Comparison of ENCODE assay signal across 11 mouse cellular contexts in genomic region chr14:11670847-11671246, GRCm38 (mm10).
DNase-seq lines count a peak whose midpoint lies in the region; ATAC-seq and TF ChIP-seq lines count a peak whose summit lies in the region.
"Had no signal": no experiment of that assay in that cellular context is flagged by ENCODE, and none has a peak within 500 bp of the region (broad histone marks: within the 10 kb centered on the region; RNA-seq: fewer than 3 reads in every experiment).

No protein-coding gene starts in this region.

- peak overlapping the region; percentile 20; the same call in 1 of the 2 replicates for H3K4me2 ChIP-seq in forebrain, embryonic 14.5 days (ENCODE audit: low read length)
- peak overlapping the region; percentile 29 for H3K4me2 ChIP-seq in midbrain, embryonic 13.5 days (replicated peaks)

- DNase-seq in embryo, embryonic 11 days = peak; percentile 24
- DNase-seq in embryo, embryonic 10 days (ENCODE audit: low spot score) = no peak
- DNase-seq in forebrain, embryonic 14.5 days (ENCODE audit: low spot score) = peak; percentile 44
- DNase-seq in spleen, postnatal 14 days (ENCODE audit: low spot score in 2 of 2) = no peak
- no peak for DNase-seq in urinary bladder, postnatal 10 days (ENCODE audit: low spot score)
- DNase-seq in yolk sac, embryonic 10.5 days (ENCODE audit: low spot score) = no peak
- DNase-seq: heart, adult 11 months; kidney, postnatal 25 days; liver had no signal

- H3K27me3 ChIP-seq in ES-Bruce4 (ENCODE audit: control insufficient read depth, insufficient read depth, low read length, poor library complexity, severe bottlenecking) = no peaks in the 10 kb centered on the region
- H3K27me3 ChIP-seq in forebrain, embryonic 14.5 days (replicated peaks; ENCODE audit: control insufficient read depth, insufficient read depth, low read length) = no peaks in the 10 kb centered on the region
- H3K27me3 ChIP-seq in midbrain, embryonic 13.5 days = 0 out of 2 replicates have a peak, but pooled peaks cover 8% of the 10 kb centered on the region

- H3K4me3 ChIP-seq in ES-Bruce4 (ENCODE audit: low read depth, low read length) = no peak overlapping the region
- no peak overlapping the region for H3K4me3 ChIP-seq in forebrain, embryonic 14.5 days (ENCODE audit: low read depth, low read length)
- no peak overlapping the region for H3K4me3 ChIP-seq in midbrain, embryonic 13.5 days (replicated peaks)

- H3K36me3 ChIP-seq in ES-Bruce4 (ENCODE audit: control insufficient read depth, insufficient read depth, low read length, poor library complexity, severe bottlenecking) = no peaks in the 10 kb centered on the region
- no peaks in the 10 kb centered on the region for H3K36me3 ChIP-seq in forebrain, embryonic 14.5 days (ENCODE audit: control insufficient read depth, insufficient read depth, low read length)
- H3K36me3 ChIP-seq in midbrain, embryonic 13.5 days = no peaks in the 10 kb centered on the region

- H3K9ac ChIP-seq in ES-Bruce4 (ENCODE audit: low read depth, poor library complexity, severe bottlenecking) = no peak overlapping the region
- H3K9ac ChIP-seq in forebrain, embryonic 14.5 days (ENCODE audit: low read length) = no peak overlapping the region
- 0 out of 2 replicates have a peak overlapping the region, but pooled peaks have one; percentile 28 for H3K9ac ChIP-seq in midbrain, embryonic 13.5 days (replicated peaks)

- TF ChIP-seq POLR2A in ES-Bruce4 (IDR thresholded peaks at IDR 0.05; ENCODE audit: insufficient read depth, low read length) = no peak

- H3K9me3 ChIP-seq in ES-Bruce4 (replicated peaks; ENCODE audit: control insufficient read depth, insufficient read depth, low read length, poor library complexity, severe bottlenecking) = peaks cover 3% of the 10 kb centered on the region; the same call in 1 of the 2 replicates
- H3K9me3 ChIP-seq in forebrain, embryonic 14.5 days (replicated peaks; ENCODE audit: control insufficient read depth, low read length) = no peaks in the 10 kb centered on the region
- no peaks in the 10 kb centered on the region for H3K9me3 ChIP-seq in midbrain, embryonic 13.5 days

- H3K4me1 ChIP-seq in ES-Bruce4 (ENCODE audit: control insufficient read depth, insufficient read depth, low read length) = peaks cover 5% of the 10 kb centered on the region
- H3K4me1 ChIP-seq in forebrain, embryonic 14.5 days (ENCODE audit: control insufficient read depth, insufficient read depth, low read length) = peaks cover 10% of the 10 kb centered on the region
- H3K4me1 ChIP-seq in midbrain, embryonic 13.5 days (replicated peaks) = peaks cover 48% of the 10 kb centered on the region

- TF ChIP-seq EP300 in ES-Bruce4 (IDR thresholded peaks at IDR 0.05; ENCODE audit: insufficient read depth, low read depth, low read length) = 0 out of 2 replicates have a peak, but pooled peaks have one; percentile 16

- no peak overlapping the region for H3K27ac ChIP-seq in ES-Bruce4 (ENCODE audit: insufficient read depth, low read length)
- H3K27ac ChIP-seq in forebrain, embryonic 14.5 days (ENCODE audit: low read depth, low read length) = no peak overlapping the region
- no peak overlapping the region for H3K27ac ChIP-seq in midbrain, embryonic 13.5 days

- 7% methylated on average over 6 of the region's 6 CpGs for WGBS in forebrain, embryonic 14.5 days
- 3% methylated on average over 6 of the region's 6 CpGs for WGBS in midbrain, embryonic 13.5 days

- ATAC-seq in forebrain, embryonic 14.5 days = peak; percentile 36; the same call in 1 of the 2 replicates
- peak; percentile 11; the same call in 1 of the 2 replicates for ATAC-seq in midbrain, embryonic 13.5 days

- no peak for TF ChIP-seq CTCF in ES-Bruce4 (IDR thresholded peaks at IDR 0.05; ENCODE audit: low read depth, low read length)

Comparison
In these comparisons a context has a peak if more than half of its experiments do, and no peak if none do; other contexts are left out.
1. DNase-seq: peak in embryo, embryonic 11 days (single experiment) and forebrain, embryonic 14.5 days (single experiment); none in embryo, embryonic 10 days (single experiment), spleen, postnatal 14 days (0 of 2), urinary bladder, postnatal 10 days (single experiment) and yolk sac, embryonic 10.5 days (single experiment).